Mouse (Mus musculus) left cerebral cortex, postnatal 4 days (tissue): ENCODE results near the gene Cdip1. TPM values are rescaled to one million over a fixed set of nuclear protein-coding genes. Genes with fewer than 3 reads are reported as not detected.
"Not testable (repeated sequence)": the region's sequence is repeated elsewhere in the genome, so short reads cannot be mapped to it uniquely, and the experiment has no call there.

ENCODE experiments used
- DNase-seq: peaks from one replicate; pipeline ENCODE4 v3.0.0-alpha.2; 2022
- intact Hi-C: fragments of 180-260 bp; cut with DNase I; formaldehyde crosslinking; loops from one replicate; pipeline ENCODE4 v1.15.1; 2025
- total RNA-seq, 2 experiments: library from RNA; stranded (reverse); gene quantifications; 2 replicates each; pipeline ENCODE4 v1.2.3; 2021

The Cdip1 gene
- total RNA-seq, 2 experiments from 2014 or later: 89.0 to 93.5 TPM

- intact Hi-C loops: no loop called here
- peak; percentile 24 for DNase-seq
Observed at GRCm38 (mm10) chr16:4777171-4777904, 12.8 kb downstream of the Cdip1 start.

GRCm38 (mm10) chr16:4773289-4773970, 16.7 kb downstream of the Cdip1 start:
- intact Hi-C loops: no loop called here

GRCm38 (mm10) chr16:4768719-4769118, 21.4 kb downstream of the Cdip1 start:
- no peak for DNase-seq
- intact Hi-C loops: no loop called here

More at GRCm38 (mm10) chr16:4773289-4773970, 16.7 kb downstream of the Cdip1 start:
- DNase-seq: peak; percentile 29

- intact Hi-C loops: no loop called here
- peak; percentile 56 for DNase-seq
Observed at GRCm38 (mm10) chr16:4767012-4767790, 22.9 kb downstream of the Cdip1 start.

- intact Hi-C loops: no loop called here
Observed at GRCm38 (mm10) chr16:4765852-4766251, 24.2 kb downstream of the Cdip1 start.

GRCm38 (mm10) chr16:4763276-4763675, 26.8 kb downstream of the Cdip1 start:
- DNase-seq: no peak
- intact Hi-C loops: no loop called here

More at GRCm38 (mm10) chr16:4765852-4766251, 24.2 kb downstream of the Cdip1 start:
- no peak for DNase-seq

- DNase-seq: no peak
- intact Hi-C loops: no loop called here
Observed at GRCm38 (mm10) chr16:4762437-4762836, 27.7 kb downstream of the Cdip1 start.

- intact Hi-C loops, DNase-seq: not testable (repeated sequence)
Observed at GRCm38 (mm10) chr16:4756660-4757335, 33.3 kb downstream of the Cdip1 start.

- intact Hi-C loops: no loop called here
- no peak for DNase-seq
Observed at GRCm38 (mm10) chr16:4754045-4754444, 36.0 kb downstream of the Cdip1 start.

GRCm38 (mm10) chr16:4752155-4752554, 37.9 kb downstream of the Cdip1 start:
- intact Hi-C loops: no loop called here
- no peak for DNase-seq

GRCm38 (mm10) chr16:4742186-4742585, 47.9 kb downstream of the Cdip1 start:
- intact Hi-C loops: no loop called here
- DNase-seq: no peak

GRCm38 (mm10) chr16:4739994-4740393, 50.1 kb downstream of the Cdip1 start:
- intact Hi-C loops: no loop called here
- no peak for DNase-seq

GRCm38 (mm10) chr16:4736262-4736661, 53.8 kb downstream of the Cdip1 start:
- no peak for DNase-seq
- intact Hi-C loops: no loop called here

- DNase-seq: no peak
- intact Hi-C loops: no loop called here
Observed at GRCm38 (mm10) chr16:4730776-4731358, 59.2 kb downstream of the Cdip1 start.

- no peak for DNase-seq
- intact Hi-C loops: no loop called here
Observed at GRCm38 (mm10) chr16:4727963-4728362, 62.1 kb downstream of the Cdip1 start.

- no peak for DNase-seq
- intact Hi-C loops: no loop called here
Observed at GRCm38 (mm10) chr16:4727526-4727925, 62.6 kb downstream of the Cdip1 start.

GRCm38 (mm10) chr16:4726528-4727128, 63.5 kb downstream of the Cdip1 start:
- intact Hi-C loops: no loop called here
- no peak for DNase-seq

- peak; percentile 91 for DNase-seq
- intact Hi-C loops: no loop called here
Observed at GRCm38 (mm10) chr16:4725780-4726527, 64.1 kb downstream of the Cdip1 start, which contains the start of gene Hmox2. TSS of gene Hmox2 (plus strand) at chr16:4726361.

GRCm38 (mm10) chr16:4725266-4725665, 64.8 kb downstream of the Cdip1 start:
- no peak for DNase-seq
- intact Hi-C loops: no loop called here
